Mouse (Mus musculus) forebrain, embryonic 15.5 days (tissue): ENCODE results near the gene Cdh15. TPM values are rescaled to one million over a fixed set of nuclear protein-coding genes. Genes with fewer than 3 reads are reported as not detected.

Source experiments
- ATAC-seq: fragments of 200-750 bp; cut with Nextera tagmentation; replicated peaks from 2 replicates; pipeline ENCODE4 v1.8.0; 2017; ENCODE audit warnings: mild to moderate bottlenecking, moderate TSS enrichment, moderate library complexity
- H3K27ac ChIP-seq: fragments of 300-500 bp; sonication (generic); replicated peaks from 2 replicates; pipeline ENCODE4 v1.5.1; 2015; ENCODE audit warnings: mild to moderate bottlenecking, inconsistent platforms
- H3K27me3 ChIP-seq: fragments of 300-500 bp; sonication (generic); 2 replicates; pipeline ENCODE4 v1.6.1; 2015; ENCODE audit warnings: inconsistent platforms
- H3K36me3 ChIP-seq: fragments of 300-500 bp; sonication (generic); 2 replicates; pipeline ENCODE4 v1.6.1; 2015; ENCODE audit warnings: mild to moderate bottlenecking, inconsistent platforms
- H3K4me1 ChIP-seq: fragments of 300-500 bp; sonication (generic); 2 replicates; pipeline ENCODE4 v1.6.1; 2015; ENCODE audit warnings: inconsistent platforms
- H3K4me2 ChIP-seq: fragments of 300-500 bp; sonication (generic); replicated peaks from 2 replicates; pipeline ENCODE4 v1.6.1; 2015; ENCODE audit warnings: mild to moderate bottlenecking, inconsistent platforms
- H3K4me3 ChIP-seq: fragments of 300-500 bp; sonication (generic); 2 replicates; pipeline ENCODE4 v1.5.1; 2015; ENCODE audit warnings: mild to moderate bottlenecking, inconsistent platforms
- H3K9ac ChIP-seq: fragments of 300-500 bp; sonication (generic); replicated peaks from 2 replicates; pipeline ENCODE4 v1.6.1; 2015; ENCODE audit warnings: mild to moderate bottlenecking, inconsistent platforms
- H3K9me3 ChIP-seq: fragments of 300-500 bp; sonication (generic); 2 replicates; pipeline ENCODE4 v1.6.1; 2016; ENCODE audit warnings: inconsistent platforms
- WGBS: fragments of 180-500 bp; shearing (Covaris S2); methylation state at CpG from one replicate; pipeline ENCODE4 v1.1.7; 2015; ENCODE audit warnings: mixed read lengths; 5-methylcytosine and 5-hydroxymethylcytosine counted together
- polyA plus RNA-seq: library from polyadenylated mRNA; unstranded; fragments of >200 nt; fragmentation: Nextera tagmentation; extraction: Ambion mirVana; gene quantifications from 2 replicates; pipeline ENCODE4 v1.2.1, GENCODE M21; 2015

Cdh15 gene
- polyA plus RNA-seq, 1 experiment from 2014 or later = 1.2 TPM

DNA sequence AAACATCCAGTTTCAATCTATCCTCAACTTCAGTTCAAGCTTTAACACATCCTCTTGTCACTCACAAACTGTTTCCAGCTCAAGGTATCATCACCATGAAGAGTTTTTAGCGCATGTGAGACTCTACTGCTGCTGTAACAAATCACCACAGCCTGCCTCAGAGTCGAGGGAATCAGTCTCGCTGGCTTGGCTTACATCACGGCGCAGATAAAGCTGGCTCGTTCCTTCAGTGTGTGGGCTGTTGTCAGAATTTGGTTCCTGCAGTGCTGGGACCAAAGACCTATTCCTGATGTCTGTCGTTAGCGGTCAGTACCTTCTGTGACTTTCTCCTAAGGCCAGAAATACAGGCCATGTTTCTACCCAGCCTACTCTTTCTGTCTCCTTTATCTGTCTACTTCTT lies 49.4 kb downstream of the Cdh15 start:
- H3K36me3 ChIP-seq = peaks cover 66% of the 10 kb centered on the region
- no peaks in the 10 kb centered on the region for H3K9me3 ChIP-seq

DNA sequence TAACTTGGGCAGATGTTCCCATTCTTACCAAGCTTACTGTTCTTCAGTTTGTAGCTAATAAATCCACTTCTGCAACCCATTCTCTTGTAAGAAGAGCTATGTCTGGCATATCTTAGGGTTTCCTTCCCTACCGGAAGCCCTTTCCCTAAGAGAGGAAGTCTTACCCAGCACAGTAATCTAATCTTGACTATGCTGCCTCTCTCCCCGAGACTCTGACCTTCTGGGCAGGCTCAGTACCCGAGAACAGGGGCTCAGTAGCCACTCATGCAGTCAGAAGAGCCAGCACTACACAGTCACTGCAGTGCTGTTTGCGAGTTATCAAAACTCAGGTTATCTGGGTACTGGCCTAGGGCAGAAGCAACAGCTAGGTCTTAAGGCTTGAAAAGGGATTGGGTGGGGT lies 50.3 kb downstream of the Cdh15 start:
- WGBS = 91% methylated on average over 4 of the region's 4 CpGs
- no peaks in the 10 kb centered on the region for H3K27me3 ChIP-seq
- no peak overlapping the region for H3K9ac ChIP-seq
- H3K36me3 ChIP-seq = peaks cover 60% of the 10 kb centered on the region
- no peaks in the 10 kb centered on the region for H3K4me1 ChIP-seq
- no peak for ATAC-seq
- no peak overlapping the region for H3K27ac ChIP-seq
- no peak overlapping the region for H3K4me2 ChIP-seq
- H3K9me3 ChIP-seq = no peaks in the 10 kb centered on the region
- no peak overlapping the region for H3K4me3 ChIP-seq

More for the DNA sequence above, 49.4 kb downstream of the Cdh15 start:
- no peak overlapping the region for H3K9ac ChIP-seq
- no peak for ATAC-seq
- H3K4me3 ChIP-seq = no peak overlapping the region
- H3K4me2 ChIP-seq = no peak overlapping the region
- WGBS = 91% methylated on average over 8 of the region's 8 CpGs
- H3K27me3 ChIP-seq = no peaks in the 10 kb centered on the region
- no peak overlapping the region for H3K27ac ChIP-seq
- H3K4me1 ChIP-seq = no peaks in the 10 kb centered on the region

DNA sequence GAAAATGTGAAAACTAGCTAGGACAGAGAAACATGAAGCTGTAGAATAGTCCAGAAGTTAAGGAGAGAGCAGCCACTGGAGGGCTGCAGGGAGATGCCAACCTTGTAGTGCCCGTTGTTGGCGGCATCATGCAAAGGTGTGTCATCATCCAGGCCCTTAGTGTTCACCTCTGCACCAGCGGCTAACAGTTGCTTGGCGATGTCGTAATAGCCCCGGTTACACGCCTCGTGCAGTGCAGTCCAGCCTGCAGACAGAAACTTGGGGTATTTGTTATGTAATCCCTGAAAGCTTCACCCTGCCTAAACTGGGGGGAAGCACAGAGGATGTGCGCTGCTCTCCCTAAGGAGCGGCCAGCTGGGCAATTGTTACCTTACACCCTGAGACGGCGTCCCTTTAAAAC lies 50.7 kb downstream of the Cdh15 start:
- ATAC-seq = no peak
- Histone ChIP-seq H3K4me1 (no peaks in the 10 kb centered on the region), H3K36me3 (peaks cover 55% of the 10 kb centered on the region)

DNA sequence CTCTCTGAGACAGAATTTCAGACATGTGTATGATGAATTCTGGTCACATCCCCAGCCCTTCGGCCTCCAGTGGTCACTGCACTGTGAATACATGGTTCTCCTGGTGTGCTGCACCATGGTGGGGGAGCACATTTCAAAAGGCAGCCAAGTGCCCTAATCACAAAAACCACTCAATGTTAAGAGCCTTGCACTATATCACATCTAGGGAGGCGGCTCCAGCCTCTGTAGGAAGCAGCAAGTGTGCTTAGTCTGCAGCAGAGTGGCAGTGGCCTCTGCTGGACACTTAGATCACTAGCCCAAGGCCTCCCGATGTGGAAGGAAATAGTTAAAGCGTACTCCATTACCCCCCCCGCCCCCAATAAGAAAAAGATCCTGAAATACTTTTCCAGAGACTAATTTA lies 51.3 kb downstream of the Cdh15 start:
- no peaks in the 10 kb centered on the region for H3K4me1 ChIP-seq
- no peak overlapping the region for H3K27ac ChIP-seq
- no peaks in the 10 kb centered on the region for H3K27me3 ChIP-seq
- H3K36me3 ChIP-seq = peaks cover 49% of the 10 kb centered on the region
- no peaks in the 10 kb centered on the region for H3K9me3 ChIP-seq
- no peak overlapping the region for H3K4me2 ChIP-seq
- 69% methylated on average over 5 of the region's 5 CpGs for WGBS
- no peak overlapping the region for H3K9ac ChIP-seq
- no peak overlapping the region for H3K4me3 ChIP-seq
- no peak for ATAC-seq

More for the DNA sequence above, 50.7 kb downstream of the Cdh15 start:
- WGBS = 92% methylated on average over 12 of the region's 12 CpGs
- H3K4me2 ChIP-seq = no peak overlapping the region
- H3K27me3 ChIP-seq = no peaks in the 10 kb centered on the region
- H3K4me3 ChIP-seq = no peak overlapping the region
- no peaks in the 10 kb centered on the region for H3K9me3 ChIP-seq
- H3K9ac ChIP-seq = no peak overlapping the region
- no peak overlapping the region for H3K27ac ChIP-seq

DNA sequence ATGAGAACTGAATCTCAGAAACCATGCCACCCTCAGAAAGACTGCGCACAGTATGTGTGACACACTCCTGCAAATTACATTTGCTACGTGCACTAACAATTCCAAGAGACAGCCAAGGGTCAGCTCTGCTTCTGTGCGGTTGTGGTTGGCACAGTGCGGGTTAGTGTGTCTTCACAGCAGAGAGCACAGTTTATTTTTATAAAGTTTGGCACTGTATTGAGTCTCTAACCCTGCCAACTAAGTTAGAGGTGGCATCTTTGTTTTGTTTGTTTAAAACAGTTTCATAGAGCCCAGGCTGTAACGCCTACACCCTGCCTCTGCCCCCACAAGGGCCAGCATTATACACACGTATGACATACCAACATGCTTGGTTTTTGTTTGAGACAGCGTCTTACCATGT lies 53.7 kb downstream of the Cdh15 start:
- ATAC-seq = no peak
- H3K27me3 ChIP-seq = no peaks in the 10 kb centered on the region
- H3K36me3 ChIP-seq = peaks cover 25% of the 10 kb centered on the region
- no peak overlapping the region for H3K27ac ChIP-seq
- H3K4me1 ChIP-seq = peaks cover 5% of the 10 kb centered on the region
- H3K4me2 ChIP-seq = no peak overlapping the region
- no peaks in the 10 kb centered on the region for H3K9me3 ChIP-seq
- 89% methylated on average over 7 of the region's 7 CpGs for WGBS
- H3K9ac ChIP-seq = no peak overlapping the region
- no peak overlapping the region for H3K4me3 ChIP-seq

DNA sequence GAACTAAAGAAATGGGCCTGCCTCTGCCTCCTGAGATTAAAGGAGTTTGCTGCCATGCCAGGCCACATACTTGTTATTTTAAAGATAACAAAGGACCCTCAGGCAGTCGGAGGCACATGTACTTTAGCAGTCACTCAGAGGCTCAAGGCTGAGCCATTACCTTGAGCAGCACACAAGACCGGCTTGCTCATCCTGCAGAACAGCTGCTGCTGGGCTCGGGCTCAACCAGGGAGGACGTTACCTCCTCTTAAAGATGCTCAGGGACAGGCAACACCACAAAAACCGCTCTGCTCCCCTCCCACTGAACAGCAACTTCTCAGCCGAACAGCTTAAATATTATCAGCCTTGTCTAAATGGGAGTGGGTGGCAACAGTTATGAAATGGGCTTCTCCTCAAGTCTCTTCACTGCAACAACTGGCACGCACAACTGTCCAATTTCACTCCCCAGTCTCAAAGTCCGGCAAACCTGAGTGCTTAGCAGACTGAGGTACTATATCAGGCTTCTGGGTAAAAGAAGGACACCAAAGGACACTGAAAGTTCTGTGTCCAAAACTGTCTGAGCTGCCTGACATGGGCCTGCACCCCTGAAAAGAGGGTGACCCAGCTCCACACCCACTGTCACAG lies 54.2 kb downstream of the Cdh15 start:
- 84% methylated on average over 8 of the region's 8 CpGs for WGBS
- H3K27me3 ChIP-seq = no peaks in the 10 kb centered on the region
- no peak overlapping the region for H3K27ac ChIP-seq
- H3K36me3 ChIP-seq = peaks cover 20% of the 10 kb centered on the region
- no peaks in the 10 kb centered on the region for H3K9me3 ChIP-seq
- H3K9ac ChIP-seq = no peak overlapping the region
- H3K4me2 ChIP-seq = no peak overlapping the region
- no peak for ATAC-seq
- no peak overlapping the region for H3K4me3 ChIP-seq
- H3K4me1 ChIP-seq = peaks cover 6% of the 10 kb centered on the region

DNA sequence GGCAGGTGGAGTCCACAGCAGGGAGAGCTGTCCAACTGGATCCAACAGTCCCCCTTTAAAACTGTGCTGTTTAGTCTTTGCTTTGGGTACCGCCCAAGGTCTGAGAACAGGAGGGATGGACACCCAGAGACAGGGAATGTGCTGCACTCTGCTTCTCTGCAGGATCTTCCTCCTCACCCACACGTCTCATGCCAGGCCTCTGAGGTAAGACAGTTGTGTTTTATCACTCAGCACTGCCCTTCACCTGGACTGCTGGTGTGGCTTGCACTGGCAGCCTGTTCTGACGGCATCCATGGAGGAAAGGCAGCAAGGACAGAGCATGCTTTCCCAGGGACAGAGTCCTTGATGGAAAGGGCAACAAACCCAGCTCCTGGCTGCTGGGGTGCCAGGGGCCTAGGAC lies 54.8 kb downstream of the Cdh15 start:
- Histone ChIP-seq H3K4me1 (peaks cover 6% of the 10 kb centered on the region), H3K27me3 (no peaks in the 10 kb centered on the region), H3K9ac (no peak overlapping the region), H3K36me3 (peaks cover 14% of the 10 kb centered on the region), H3K4me3 (no peak overlapping the region), H3K4me2 (no peak overlapping the region), H3K9me3 (no peaks in the 10 kb centered on the region), H3K27ac (no peak overlapping the region)
- ATAC-seq = no peak
- WGBS = 57% methylated on average over 3 of the region's 3 CpGs

DNA sequence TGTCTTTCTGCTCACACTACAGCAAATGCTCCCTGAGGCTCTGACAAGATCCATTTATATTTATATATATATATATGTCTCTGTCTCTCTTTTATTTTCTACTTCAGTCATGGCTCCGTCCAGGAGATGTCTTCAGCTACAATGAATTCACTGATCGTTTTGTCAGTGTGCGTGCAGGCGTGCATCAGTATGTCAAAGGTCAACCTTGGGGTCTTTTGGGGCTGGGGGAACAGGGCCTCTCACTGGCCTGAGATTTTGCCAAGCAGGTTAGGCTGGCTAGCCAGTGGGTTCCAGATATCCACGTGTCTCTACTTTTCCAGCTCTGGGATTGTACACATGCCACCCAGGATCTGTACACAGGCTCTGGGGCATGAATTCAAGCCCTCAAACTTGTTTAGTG lies 55.2 kb downstream of the Cdh15 start:
- Histone ChIP-seq H3K4me3 (no peak overlapping the region), H3K9me3 (no peaks in the 10 kb centered on the region), H3K9ac (no peak overlapping the region), H3K36me3 (peaks cover 11% of the 10 kb centered on the region), H3K4me2 (no peak overlapping the region), H3K4me1 (peaks cover 6% of the 10 kb centered on the region), H3K27ac (no peak overlapping the region), H3K27me3 (no peaks in the 10 kb centered on the region)
- 32% methylated on average over 5 of the region's 5 CpGs for WGBS
- no peak for ATAC-seq

DNA sequence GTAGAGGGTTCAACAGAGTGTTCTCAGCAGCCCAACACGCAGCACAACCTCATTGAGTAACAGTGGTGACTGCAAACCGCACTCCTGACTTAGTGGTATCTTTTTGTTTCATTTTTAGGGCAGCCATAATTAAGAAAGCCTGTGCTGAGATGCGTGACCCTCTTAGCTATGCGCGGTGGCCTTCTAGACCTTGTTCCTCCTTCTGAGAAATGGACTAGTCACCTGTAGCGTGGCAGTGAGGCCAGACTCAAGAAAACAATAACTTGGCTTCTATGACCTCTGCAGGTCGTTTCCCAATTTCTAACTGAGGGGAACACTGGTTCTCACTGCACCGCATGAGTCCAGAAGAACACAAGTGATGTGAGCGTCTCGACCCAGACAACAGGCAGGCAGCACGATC lies 56.7 kb downstream of the Cdh15 start:
- H3K4me3 ChIP-seq = no peak overlapping the region
- no peaks in the 10 kb centered on the region for H3K27me3 ChIP-seq
- no peaks in the 10 kb centered on the region for H3K9me3 ChIP-seq
- H3K4me2 ChIP-seq = no peak overlapping the region
- no peak overlapping the region for H3K9ac ChIP-seq
- H3K4me1 ChIP-seq = peaks cover 6% of the 10 kb centered on the region
- 92% methylated on average over 11 of the region's 11 CpGs for WGBS
- H3K36me3 ChIP-seq = peaks cover 4% of the 10 kb centered on the region; the same call in 1 of the 2 replicates
- no peak overlapping the region for H3K27ac ChIP-seq
- ATAC-seq = no peak

DNA sequence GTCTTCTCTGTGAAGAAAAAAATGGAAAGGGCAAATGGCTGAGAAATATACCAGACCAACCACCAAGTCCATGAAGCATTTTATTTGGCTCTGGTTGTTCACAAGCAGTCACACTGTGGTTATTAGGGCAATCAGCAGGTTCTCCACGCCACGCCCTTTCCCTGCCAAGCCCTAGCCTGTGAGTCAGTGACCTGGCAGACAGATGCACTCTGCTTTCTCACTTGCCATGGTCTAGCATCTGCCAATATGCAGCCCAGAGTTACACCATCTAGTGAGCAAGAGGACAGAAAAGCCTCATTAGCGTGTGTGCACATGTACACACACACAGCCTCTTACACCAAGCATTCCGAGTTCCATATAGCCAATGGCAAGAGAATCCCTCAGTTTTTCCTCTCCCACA lies 57.6 kb downstream of the Cdh15 start:
- Histone ChIP-seq H3K9me3 (no peaks in the 10 kb centered on the region), H3K27me3 (no peaks in the 10 kb centered on the region), H3K27ac (no peak overlapping the region), H3K4me3 (no peak overlapping the region), H3K4me2 (no peak overlapping the region), H3K36me3 (peaks cover 4% of the 10 kb centered on the region; the same call in 1 of the 2 replicates), H3K9ac (no peak overlapping the region), H3K4me1 (peaks cover 6% of the 10 kb centered on the region)
- WGBS = 90% methylated on average over 4 of the region's 4 CpGs
- no peak for ATAC-seq

DNA sequence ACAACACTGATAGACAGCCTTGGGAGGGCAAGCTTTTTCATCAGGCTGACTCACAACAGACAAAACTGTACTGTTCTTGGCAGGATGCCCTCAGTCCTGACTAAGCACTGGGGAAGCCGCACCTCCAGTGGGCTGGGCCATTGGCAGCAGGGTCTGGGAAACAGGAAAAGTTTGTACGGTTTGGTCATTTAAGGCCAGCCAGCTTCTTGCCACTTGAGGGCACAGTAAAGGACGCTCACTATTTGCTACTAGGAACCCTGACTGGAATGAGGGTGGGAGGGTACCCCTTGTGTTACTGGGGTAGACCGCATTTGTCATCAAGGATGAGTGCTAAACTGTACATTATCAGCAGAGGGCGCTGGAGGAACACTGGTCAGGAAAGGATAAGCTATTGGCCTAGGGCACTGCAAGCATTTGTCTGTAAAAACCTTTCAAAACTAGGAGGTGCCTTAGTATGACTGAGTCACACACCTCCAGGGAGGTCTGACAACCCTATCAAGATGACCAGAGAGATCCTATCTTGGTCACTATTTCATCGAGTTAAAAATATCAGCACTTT lies 58.8 kb downstream of the Cdh15 start:
- H3K27ac ChIP-seq = 0 out of 2 replicates have a peak overlapping the region, but pooled peaks have one; percentile 16
- H3K9ac ChIP-seq = no peak overlapping the region
- peaks cover 4% of the 10 kb centered on the region; the same call in 1 of the 2 replicates for H3K36me3 ChIP-seq
- peak; percentile 78 for ATAC-seq
- H3K4me3 ChIP-seq = no peak overlapping the region
- peaks cover 6% of the 10 kb centered on the region for H3K4me1 ChIP-seq
- H3K27me3 ChIP-seq = no peaks in the 10 kb centered on the region
- WGBS = 36% methylated on average over 6 of the region's 6 CpGs
- H3K4me2 ChIP-seq = no peak overlapping the region
- no peaks in the 10 kb centered on the region for H3K9me3 ChIP-seq

DNA sequence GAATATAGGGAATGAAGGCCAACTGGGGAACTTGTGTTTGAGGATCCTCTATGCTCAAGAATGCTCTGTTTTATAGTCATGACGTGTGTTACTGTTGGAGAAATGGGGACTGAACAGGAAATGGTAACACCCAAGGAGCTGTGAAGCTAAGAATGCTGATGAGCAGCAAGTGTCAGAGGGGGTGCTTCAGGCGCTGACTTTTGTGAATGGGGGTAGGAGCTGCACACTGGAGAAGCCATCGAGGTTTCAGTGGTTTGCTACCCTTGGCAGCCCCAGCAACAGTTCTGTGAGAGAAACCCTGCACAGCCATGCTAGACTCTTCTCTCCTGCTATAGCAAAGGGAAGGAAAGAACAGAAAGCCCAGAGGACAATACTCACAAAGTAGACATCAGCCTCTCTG lies 64.4 kb downstream of the Cdh15 start:
- Histone ChIP-seq H3K4me3 (no peak overlapping the region), H3K9me3 (no peaks in the 10 kb centered on the region), H3K4me2 (no peak overlapping the region), H3K27ac (0 out of 2 replicates have a peak overlapping the region, but pooled peaks have one; percentile 4), H3K36me3 (peaks cover 7% of the 10 kb centered on the region), H3K27me3 (no peaks in the 10 kb centered on the region), H3K9ac (no peak overlapping the region), H3K4me1 (0 out of 2 replicates have a peak, but pooled peaks cover 7% of the 10 kb centered on the region)
- ATAC-seq = no peak
- WGBS = 82% methylated on average over 3 of the region's 3 CpGs

DNA sequence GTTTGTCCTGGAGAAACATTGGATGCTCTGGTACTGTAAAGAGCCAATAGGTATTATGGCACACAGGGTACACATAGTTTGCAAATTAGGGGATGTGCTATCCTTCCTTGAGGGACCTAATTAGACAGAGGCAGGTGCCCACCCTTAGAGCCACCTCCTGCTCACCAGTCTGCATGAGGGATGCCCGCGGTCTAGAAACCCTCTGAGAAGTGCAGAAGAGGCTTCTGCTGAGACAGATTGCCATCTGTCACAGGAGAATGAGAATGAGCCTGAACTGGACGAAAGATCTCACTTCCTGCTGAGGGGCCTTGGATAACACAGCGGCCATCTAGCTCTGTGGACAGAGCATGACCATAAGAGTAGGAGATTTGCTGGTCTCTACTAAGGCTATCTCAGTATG lies 65.1 kb downstream of the Cdh15 start:
- WGBS = 81% methylated on average over 4 of the region's 4 CpGs
- no peak overlapping the region for H3K4me2 ChIP-seq
- ATAC-seq = no peak
- no peaks in the 10 kb centered on the region for H3K27me3 ChIP-seq
- peaks cover 7% of the 10 kb centered on the region for H3K36me3 ChIP-seq
- peaks cover 11% of the 10 kb centered on the region; the same call in 1 of the 2 replicates for H3K4me1 ChIP-seq
- H3K27ac ChIP-seq = 0 out of 2 replicates have a peak overlapping the region, but pooled peaks have one; percentile 4
- no peaks in the 10 kb centered on the region for H3K9me3 ChIP-seq
- no peak overlapping the region for H3K4me3 ChIP-seq
- H3K9ac ChIP-seq = no peak overlapping the region
